In genomic region chr11:100168765-100169762, GRCm38 (mm10) we compare ENCODE assay signal across 9 mouse cellular contexts. TPM values are rescaled to one million over a fixed set of nuclear protein-coding genes. Genes with fewer than 3 reads are reported as not detected.
DNase-seq lines count a peak whose midpoint lies in the region; ATAC-seq and TF ChIP-seq lines count a peak whose summit lies in the region.
"Had no signal": no experiment of that assay in that cellular context is flagged by ENCODE, and none has a peak within 500 bp of the region (broad histone marks: within the 10 kb centered on the region; RNA-seq: fewer than 3 reads in every experiment).

No protein-coding gene starts in this region.

- DNase-seq in brain, adult 2 months (ENCODE audit: low read depth, low spot score): peak; percentile 73
- peak; percentile 72 for DNase-seq in forebrain, embryonic 14.5 days (ENCODE audit: low spot score)
- peak; percentile 24 for DNase-seq in heart, postnatal 25 days (ENCODE audit: low spot score)
- DNase-seq in layer of hippocampus, adult 8-10 months (ENCODE audit: low spot score in 2 of 2): peak; percentile 59 to 80
- peak; percentile 89 for DNase-seq in retina, postnatal 1 day
- peak; percentile 68 for DNase-seq in urinary bladder, postnatal 10 days (ENCODE audit: low spot score)

- ATAC-seq in forebrain, embryonic 14.5 days: 0 out of 2 replicates have a peak, but pooled peaks have one; percentile 26
- peak; percentile 55; the same call in 1 of the 2 replicates for ATAC-seq in lung, embryonic 16.5 days (ENCODE audit: low read depth)

- H3K4me2 ChIP-seq in forebrain, embryonic 14.5 days (ENCODE audit: low read length): no peak overlapping the region
- no peak overlapping the region for H3K4me2 ChIP-seq in lung, embryonic 16.5 days (ENCODE audit: low read depth, low read length)

- peaks cover 3% of the 10 kb centered on the region for H3K4me1 ChIP-seq in ES-Bruce4 (ENCODE audit: control insufficient read depth, insufficient read depth, low read length)
- no peaks in the 10 kb centered on the region for H3K4me1 ChIP-seq in forebrain, embryonic 14.5 days (ENCODE audit: control insufficient read depth, insufficient read depth, low read length)
- peaks cover 4% of the 10 kb centered on the region; the same call in 1 of the 2 replicates for H3K4me1 ChIP-seq in lung, embryonic 16.5 days (replicated peaks; ENCODE audit: control insufficient read depth, insufficient read depth, low read length)

- H3K27ac ChIP-seq in ES-Bruce4 (ENCODE audit: insufficient read depth, low read length): no peak overlapping the region
- H3K27ac ChIP-seq in forebrain, embryonic 14.5 days (ENCODE audit: low read depth, low read length): no peak overlapping the region
- H3K27ac ChIP-seq in lung, embryonic 16.5 days (ENCODE audit: low read length): peak overlapping the region; percentile 57

- 28% methylated on average over 14 of the region's 14 CpGs for WGBS in forebrain, embryonic 14.5 days
- 28% methylated on average over 14 of the region's 14 CpGs for WGBS in lung, embryonic 16.5 days

- intact Hi-C loops in heart, postnatal 25 days (cut with DNase I): loop anchor here (5.0 kb wide), 2 partner anchors 113 to 702 kb away; no protein-coding TSS in a partner anchor

- no peak overlapping the region for H3K4me3 ChIP-seq in ES-Bruce4 (ENCODE audit: low read depth, low read length)
- H3K4me3 ChIP-seq in forebrain, embryonic 14.5 days (ENCODE audit: low read depth, low read length): no peak overlapping the region
- no peak overlapping the region for H3K4me3 ChIP-seq in lung, embryonic 16.5 days (ENCODE audit: low read length)

- TF ChIP-seq CTCF in ES-Bruce4 (IDR thresholded peaks at IDR 0.05; ENCODE audit: low read depth, low read length): peak; percentile 97

- no peaks in the 10 kb centered on the region for H3K27me3 ChIP-seq in ES-Bruce4 (ENCODE audit: control insufficient read depth, insufficient read depth, low read length, poor library complexity, severe bottlenecking)
- no peaks in the 10 kb centered on the region for H3K27me3 ChIP-seq in forebrain, embryonic 14.5 days (replicated peaks; ENCODE audit: control insufficient read depth, insufficient read depth, low read length)
- H3K27me3 ChIP-seq in lung, embryonic 16.5 days (ENCODE audit: control insufficient read depth, insufficient read depth, low read depth, low read length): no peaks in the 10 kb centered on the region

- TF ChIP-seq POLR2A in ES-Bruce4 (IDR thresholded peaks at IDR 0.05; ENCODE audit: insufficient read depth, low read length): no peak

- H3K36me3 ChIP-seq in ES-Bruce4 (ENCODE audit: control insufficient read depth, insufficient read depth, low read length, poor library complexity, severe bottlenecking): no peaks in the 10 kb centered on the region
- H3K36me3 ChIP-seq in forebrain, embryonic 14.5 days (ENCODE audit: control insufficient read depth, insufficient read depth, low read length): no peaks in the 10 kb centered on the region
- H3K36me3 ChIP-seq in lung, embryonic 16.5 days (ENCODE audit: control insufficient read depth, insufficient read depth, low read length): no peaks in the 10 kb centered on the region

- TF ChIP-seq EP300 in ES-Bruce4 (IDR thresholded peaks at IDR 0.05; ENCODE audit: insufficient read depth, low read depth, low read length): peak; percentile 68

- no peaks in the 10 kb centered on the region for H3K9me3 ChIP-seq in ES-Bruce4 (replicated peaks; ENCODE audit: control insufficient read depth, insufficient read depth, low read length, poor library complexity, severe bottlenecking)
- no peaks in the 10 kb centered on the region for H3K9me3 ChIP-seq in forebrain, embryonic 14.5 days (replicated peaks; ENCODE audit: control insufficient read depth, low read length)
- no peaks in the 10 kb centered on the region for H3K9me3 ChIP-seq in lung, embryonic 16.5 days (ENCODE audit: control insufficient read depth, low read length)

- H3K9ac ChIP-seq in ES-Bruce4 (ENCODE audit: low read depth, poor library complexity, severe bottlenecking): no peak overlapping the region
- no peak overlapping the region for H3K9ac ChIP-seq in forebrain, embryonic 14.5 days (ENCODE audit: low read length)
- no peak overlapping the region for H3K9ac ChIP-seq in lung, embryonic 16.5 days (ENCODE audit: low read length)

RNA-seq across cellular contexts. Expression of gene Krt19, which starts 20.6 kb away (rescaled TPM):
- polyA plus RNA-seq in ES-Bruce4 (2011; ENCODE audit: insufficient read depth, insufficient read length, low read depth, missing spikeins): 83.7 and 93.1 TPM in 2 replicates
- polyA plus RNA-seq in forebrain, embryonic 14.5 days (2014; fragmentation: Nextera tagmentation; extraction: Ambion mirVana): 0.22 and 1.2 TPM in 2 replicates
- total RNA-seq in heart, postnatal 25 days (2021): 10 to 100 TPM in 1 of 2 experiments, 1 to 10 TPM in 1; 9.8 to 16.4 TPM
- under 1 TPM in 3 of 4 experiments, not detected in 1; 0.22 to 0.59 (median 0.43) TPM for total RNA-seq in layer of hippocampus, adult 8-10 months (2022)
- 349 and 432 TPM in 2 replicates for polyA plus RNA-seq in lung, embryonic 16.5 days (2015; fragmentation: Nextera tagmentation; extraction: Ambion mirVana)

RNA-seq across cellular contexts. Expression of gene Krt9, which starts 24.0 kb away (rescaled TPM):
- not detected in 2 replicates for polyA plus RNA-seq in ES-Bruce4 (2011; ENCODE audit: insufficient read depth, insufficient read length, low read depth, missing spikeins)
- not detected in 2 replicates for polyA plus RNA-seq in forebrain, embryonic 14.5 days (2014; fragmentation: Nextera tagmentation; extraction: Ambion mirVana)
- not detected for total RNA-seq in heart, postnatal 25 days (2021)
- 1 to 10 TPM; 3.4 to 5.7 (median 3.8) TPM for total RNA-seq in layer of hippocampus, adult 8-10 months (2022)
- not detected in 2 replicates for polyA plus RNA-seq in lung, embryonic 16.5 days (2015; fragmentation: Nextera tagmentation; extraction: Ambion mirVana)
- polyA plus RNA-seq: heart, embryonic 16.5 days had no signal

RNA-seq across cellular contexts. Expression of gene Krt15, which starts 33.3 kb away (rescaled TPM):
- 0.37 and 0.41 TPM in 2 replicates for polyA plus RNA-seq in ES-Bruce4 (2011; ENCODE audit: insufficient read depth, insufficient read length, low read depth, missing spikeins)
- 0.17 and 0.22 TPM in 2 replicates for polyA plus RNA-seq in forebrain, embryonic 14.5 days (2014; fragmentation: Nextera tagmentation; extraction: Ambion mirVana)
- not detected for total RNA-seq in heart, postnatal 25 days (2021)
- total RNA-seq in layer of hippocampus, adult 8-10 months (2022): 1 to 10 TPM in 1 of 4 experiments, under 1 TPM in 2, not detected in 1; 0.29 to 1.4 (median 0.60) TPM
- 59.9 and 78.6 TPM in 2 replicates for polyA plus RNA-seq in lung, embryonic 16.5 days (2015; fragmentation: Nextera tagmentation; extraction: Ambion mirVana)

RNA-seq across cellular contexts. Expression of gene Krt14, which starts 38.3 kb away (rescaled TPM):
- 1.3 TPM in 1 of 2 replicates, not detected in the other for polyA plus RNA-seq in ES-Bruce4 (2011; ENCODE audit: insufficient read depth, insufficient read length, low read depth, missing spikeins)
- 0.20 TPM in 1 of 2 replicates, not detected in the other for polyA plus RNA-seq in forebrain, embryonic 14.5 days (2014; fragmentation: Nextera tagmentation; extraction: Ambion mirVana)
- total RNA-seq in heart, postnatal 25 days (2021): under 1 TPM; 0.73 to 0.78 TPM
- not detected for total RNA-seq in layer of hippocampus, adult 8-10 months (2022)
- polyA plus RNA-seq in lung, embryonic 16.5 days (2015; fragmentation: Nextera tagmentation; extraction: Ambion mirVana): 2.1 and 5.0 TPM in 2 replicates

RNA-seq across cellular contexts. Expression of gene Krt13, which starts 47.7 kb away (rescaled TPM):
- not detected in 2 replicates for polyA plus RNA-seq in ES-Bruce4 (2011; ENCODE audit: insufficient read depth, insufficient read length, low read depth, missing spikeins)
- polyA plus RNA-seq in forebrain, embryonic 14.5 days (2014; fragmentation: Nextera tagmentation; extraction: Ambion mirVana): not detected in 2 replicates
- not detected for total RNA-seq in heart, postnatal 25 days (2021)
- total RNA-seq in layer of hippocampus, adult 8-10 months (2022): not detected
- 4.5 and 8.2 TPM in 2 replicates for polyA plus RNA-seq in lung, embryonic 16.5 days (2015; fragmentation: Nextera tagmentation; extraction: Ambion mirVana)

Comparison
In these comparisons a context has a peak if more than half of its experiments do, and no peak if none do; other contexts are left out.
1. DNase-seq: peak in every context shown above with its lines; median percentile 89 in retina, postnatal 1 day; 73 in brain, adult 2 months; 72 in forebrain, embryonic 14.5 days; 70 in layer of hippocampus, adult 8-10 months; 68 in urinary bladder, postnatal 10 days; 24 in heart, postnatal 25 days.
2. RNA of gene Krt19, which starts 20.6 kb away (polyA plus RNA-seq): 349 to 432 TPM in lung, embryonic 16.5 days and 83.7 to 93.1 TPM in ES-Bruce4; 0.22 to 1.2 TPM in forebrain, embryonic 14.5 days; every median in the first group is over 10 times any median in the second.
3. RNA of gene Krt15, which starts 33.3 kb away (polyA plus RNA-seq): 59.9 to 78.6 TPM in lung, embryonic 16.5 days; 0.37 to 0.41 TPM in ES-Bruce4 and 0.17 to 0.22 TPM in forebrain, embryonic 14.5 days; every median in the first group is over 10 times any median in the second.